Mouse (Mus musculus) erythroblast, embryonic 14.5 days (primary cell): ENCODE results near the gene Wdr92. TPM values are rescaled to one million over a fixed set of nuclear protein-coding genes. Genes with fewer than 3 reads are reported as not detected.

ENCODE experiments used
- H3K27me3 ChIP-seq: 2 replicates; pipeline ENCODE4 v1.6.1; 2012; ENCODE audit warnings: inconsistent platforms; ENCODE audit not compliant: control insufficient read depth
- H3K36me3 ChIP-seq: 2 replicates; pipeline ENCODE4 v1.6.1; 2012; ENCODE audit warnings: mild to moderate bottlenecking, inconsistent platforms; ENCODE audit not compliant: control insufficient read depth
- H3K4me1 ChIP-seq: 2 replicates; pipeline ENCODE4 v1.6.1; 2012; ENCODE audit warnings: inconsistent platforms; ENCODE audit not compliant: control insufficient read depth
- H3K4me3 ChIP-seq: replicated peaks from 2 replicates; pipeline ENCODE3; 2012; ENCODE audit warnings: moderate library complexity, mild to moderate bottlenecking, inconsistent platforms
- H3K9me3 ChIP-seq: 2 replicates; pipeline ENCODE4 v1.6.1; 2012; ENCODE audit warnings: low read length, inconsistent platforms, mixed read lengths; ENCODE audit not compliant: control insufficient read depth
- GATA1 ChIP-seq: IDR thresholded peaks from 2 replicates; pipeline ENCODE4 v1.6.1; 2012; ENCODE audit warnings: low read length, inconsistent platforms, mixed read lengths
- TAL1 ChIP-seq: IDR thresholded peaks from 3 replicates; pipeline ENCODE4 v1.6.1; 2012; ENCODE audit warnings: low read length, inconsistent platforms, mixed read lengths
- polyA plus RNA-seq: library from polyadenylated mRNA; stranded (reverse); fragments of >175 nt; gene quantifications from 2 replicates; pipeline ENCODE4 v1.2.3, GENCODE M21; 2012

Wdr92 gene
- polyA plus RNA-seq, 1 experiment: not detected

GRCm38 (mm10) chr11:17170938-17171729 is 10.8 kb upstream of the Wdr92 start:
- Histone ChIP-seq H3K4me3 (no peak overlapping the region), H3K4me1 (peaks cover 21% of the 10 kb centered on the region), H3K9me3 (peaks cover 4% of the 10 kb centered on the region; the same call in 1 of the 2 replicates), H3K36me3 (peaks cover 8% of the 10 kb centered on the region), H3K27me3 (no peaks in the 10 kb centered on the region)
- no peak for TF ChIP-seq GATA1
- no peak for TF ChIP-seq TAL1

GRCm38 (mm10) chr11:17172300-17172699 is 9.6 kb upstream of the Wdr92 start:
- Histone ChIP-seq H3K27me3 (no peaks in the 10 kb centered on the region), H3K9me3 (peaks cover 4% of the 10 kb centered on the region; the same call in 1 of the 2 replicates), H3K4me1 (peaks cover 19% of the 10 kb centered on the region), H3K36me3 (peaks cover 6% of the 10 kb centered on the region), H3K4me3 (no peak overlapping the region)
- TF ChIP-seq TAL1: no peak
- TF ChIP-seq GATA1: no peak

GRCm38 (mm10) chr11:17176638-17177037 is 5.3 kb upstream of the Wdr92 start:
- no peak overlapping the region for H3K4me3 ChIP-seq
- H3K36me3 ChIP-seq: peaks cover 3% of the 10 kb centered on the region
- H3K27me3 ChIP-seq: no peaks in the 10 kb centered on the region
- peaks cover 3% of the 10 kb centered on the region for H3K4me1 ChIP-seq
- H3K9me3 ChIP-seq: peaks cover 4% of the 10 kb centered on the region; the same call in 1 of the 2 replicates
- TF ChIP-seq GATA1 (no peak), TAL1 (no peak)

- Histone ChIP-seq H3K9me3 (no peaks in the 10 kb centered on the region), H3K4me3 (no peak overlapping the region), H3K27me3 (no peaks in the 10 kb centered on the region), H3K4me1 (peaks cover 2% of the 10 kb centered on the region; the same call in 1 of the 2 replicates), H3K36me3 (peaks cover 4% of the 10 kb centered on the region)
- TF ChIP-seq TAL1: no peak
- TF ChIP-seq GATA1: no peak
These were observed 1.2 kb upstream of the Wdr92 start for GRCm38 (mm10) chr11:17180753-17181152.

- H3K27me3 ChIP-seq: no peaks in the 10 kb centered on the region
- peaks cover 6% of the 10 kb centered on the region for H3K36me3 ChIP-seq
- H3K9me3 ChIP-seq: no peaks in the 10 kb centered on the region
- no peaks in the 10 kb centered on the region for H3K4me1 ChIP-seq
- TF ChIP-seq TAL1 (no peak), GATA1 (no peak)
- H3K4me3 ChIP-seq: no peak overlapping the region
These were observed 1.3 kb downstream of the Wdr92 start for GRCm38 (mm10) chr11:17183165-17183564.

GRCm38 (mm10) chr11:17187649-17188048 is 5.7 kb downstream of the Wdr92 start:
- peaks cover 12% of the 10 kb centered on the region for H3K36me3 ChIP-seq
- H3K4me1 ChIP-seq: no peaks in the 10 kb centered on the region
- H3K9me3 ChIP-seq: no peaks in the 10 kb centered on the region
- TF ChIP-seq TAL1: no peak
- TF ChIP-seq GATA1: no peak
- H3K27me3 ChIP-seq: no peaks in the 10 kb centered on the region
- no peak overlapping the region for H3K4me3 ChIP-seq

GRCm38 (mm10) chr11:17188786-17189185 is 6.9 kb downstream of the Wdr92 start:
- no peaks in the 10 kb centered on the region for H3K27me3 ChIP-seq
- TF ChIP-seq GATA1 (no peak), TAL1 (no peak)
- H3K9me3 ChIP-seq: no peaks in the 10 kb centered on the region
- no peak overlapping the region for H3K4me3 ChIP-seq
- H3K36me3 ChIP-seq: peaks cover 9% of the 10 kb centered on the region
- no peaks in the 10 kb centered on the region for H3K4me1 ChIP-seq

GRCm38 (mm10) chr11:17192151-17192844 is 10.4 kb downstream of the Wdr92 start:
- Histone ChIP-seq H3K4me1 (no peaks in the 10 kb centered on the region), H3K4me3 (no peak overlapping the region), H3K9me3 (no peaks in the 10 kb centered on the region), H3K36me3 (peaks cover 38% of the 10 kb centered on the region), H3K27me3 (no peaks in the 10 kb centered on the region)
- no peak for TF ChIP-seq TAL1
- no peak for TF ChIP-seq GATA1

- Histone ChIP-seq H3K4me3 (no peak overlapping the region), H3K9me3 (no peaks in the 10 kb centered on the region), H3K4me1 (no peaks in the 10 kb centered on the region), H3K27me3 (no peaks in the 10 kb centered on the region), H3K36me3 (peaks cover 82% of the 10 kb centered on the region)
- TF ChIP-seq TAL1 (no peak), GATA1 (no peak)
These were observed 17.3 kb downstream of the Wdr92 start for GRCm38 (mm10) chr11:17199170-17199569.
